Mouse (Mus musculus): Measurements from ENCODE around the gene Zfp688. TPM values are rescaled to one million over a fixed set of nuclear protein-coding genes. Genes with fewer than 3 reads are reported as not detected.
A peak's percentile ranks its signal among the peaks of the same experiment; 100 is the strongest.
"Not testable (repeated sequence)": the region's sequence is repeated elsewhere in the genome, so short reads cannot be mapped to it uniquely, and the experiment has no call there.

Gene Zfp688
- polyA plus RNA-seq (2015; fragmentation: Nextera tagmentation; extraction: Ambion mirVana), result 26.2 and 28.0 TPM in 2 replicates

DNA sequence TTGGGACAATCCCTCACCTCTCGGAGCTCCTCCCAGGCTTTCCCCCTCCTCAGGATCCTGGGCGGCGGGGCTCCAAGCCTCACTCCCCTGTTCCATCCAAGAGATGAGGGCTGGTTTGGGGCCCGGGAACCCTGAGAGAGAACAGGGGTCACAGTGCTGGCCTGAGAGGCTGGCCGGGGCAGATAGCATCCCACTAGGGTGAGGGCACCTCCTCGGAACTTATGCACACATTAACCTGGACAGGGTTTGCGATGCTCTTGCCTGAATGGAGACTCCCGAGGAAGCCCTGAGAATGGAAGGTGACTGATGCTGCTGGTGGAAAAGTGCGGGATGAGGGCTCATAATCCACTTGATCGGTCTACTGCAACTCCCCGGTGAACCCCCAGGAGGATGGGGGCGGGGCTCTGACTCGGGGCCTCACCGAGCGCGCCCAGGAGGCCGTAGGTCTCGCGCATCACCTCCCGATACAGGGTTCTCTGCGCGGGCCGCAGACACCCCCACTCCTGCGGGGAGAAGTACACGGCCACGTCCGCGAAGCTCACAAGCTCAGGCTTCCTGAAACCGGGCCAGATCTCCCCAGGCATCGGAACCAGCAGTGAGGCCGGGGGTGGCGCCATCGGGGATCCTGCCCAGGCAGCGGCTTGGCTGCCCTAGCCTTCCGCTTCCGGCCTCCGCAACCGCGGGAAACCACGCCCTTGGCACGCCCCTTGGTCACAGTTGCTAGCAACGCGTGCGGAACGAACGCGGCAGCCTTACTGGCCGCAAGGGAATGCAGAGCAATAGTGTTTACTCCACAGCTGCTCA is at the start of gene Zfp688:
Gene Zfp688 (minus strand): TSS at position 681 of the 804 bp plus-strand sequence.
- DNase-seq (ENCODE audit: low spot score), result peak; percentile 96

DNA sequence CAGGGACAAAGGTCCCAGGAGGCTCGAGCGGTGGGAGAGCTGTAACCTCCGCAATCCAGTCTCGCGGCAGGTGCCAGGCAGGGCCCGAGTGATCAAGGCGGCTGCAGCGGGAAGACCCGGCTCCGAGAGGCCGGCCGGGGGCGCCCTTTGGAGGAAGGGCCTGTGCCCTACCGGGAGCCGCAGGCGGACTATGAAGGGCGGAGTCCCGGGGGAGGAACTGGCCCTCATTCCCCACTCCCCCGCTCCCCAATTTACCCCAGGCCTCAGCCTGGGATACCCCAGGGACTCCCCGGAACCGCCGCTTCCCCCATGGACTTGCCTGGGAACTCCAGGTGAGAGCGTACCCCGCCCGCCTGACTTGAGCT is 49.8 kb upstream of the Zfp688 start:
- peak; percentile 38 for DNase-seq (ENCODE audit: low spot score)

DNA sequence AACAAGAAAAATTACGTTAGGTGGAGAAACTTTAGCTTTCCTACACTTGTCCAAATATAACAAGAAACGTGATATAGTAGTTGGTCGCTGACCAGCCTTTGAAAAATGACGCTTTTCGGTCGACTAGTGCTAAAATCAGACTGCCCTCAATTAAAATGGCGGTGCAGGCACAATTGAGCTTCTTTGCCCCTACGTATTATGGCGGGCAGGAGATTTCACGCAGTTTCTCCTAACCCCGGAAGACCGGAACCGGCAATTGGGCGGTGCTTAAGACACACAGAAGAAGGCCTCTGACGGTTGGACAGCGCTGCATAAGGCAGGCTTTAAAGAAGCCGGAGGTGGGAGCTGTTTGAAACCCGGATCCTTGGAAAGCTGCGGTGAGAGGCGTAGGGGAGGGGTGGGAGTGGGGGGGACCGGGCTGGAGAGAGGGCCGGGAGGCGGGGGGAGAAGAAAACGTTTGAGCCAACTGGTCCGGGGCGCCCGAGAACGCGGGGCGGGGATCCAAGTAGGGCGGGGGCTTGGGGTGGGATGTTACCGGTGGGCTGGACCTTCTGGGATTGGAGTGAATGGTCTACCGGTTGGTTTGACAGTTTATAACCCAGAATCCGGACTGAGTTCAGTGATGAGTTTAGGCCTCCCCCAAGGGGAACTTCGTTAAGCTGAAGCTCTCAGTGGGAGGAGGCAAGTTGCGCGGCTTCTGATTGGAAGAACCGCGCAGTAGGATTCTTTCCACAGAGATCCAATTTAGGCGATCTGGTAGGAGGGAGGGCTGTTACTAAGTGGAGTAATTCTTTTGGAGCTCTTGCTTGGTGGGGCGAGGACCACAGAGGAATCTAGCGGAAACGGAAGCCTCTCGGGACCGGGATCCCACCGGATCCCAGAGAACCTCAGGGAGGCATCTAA is 49.1 kb upstream of the Zfp688 start:
- DNase-seq (ENCODE audit: low spot score), result peak; percentile 96

DNA sequence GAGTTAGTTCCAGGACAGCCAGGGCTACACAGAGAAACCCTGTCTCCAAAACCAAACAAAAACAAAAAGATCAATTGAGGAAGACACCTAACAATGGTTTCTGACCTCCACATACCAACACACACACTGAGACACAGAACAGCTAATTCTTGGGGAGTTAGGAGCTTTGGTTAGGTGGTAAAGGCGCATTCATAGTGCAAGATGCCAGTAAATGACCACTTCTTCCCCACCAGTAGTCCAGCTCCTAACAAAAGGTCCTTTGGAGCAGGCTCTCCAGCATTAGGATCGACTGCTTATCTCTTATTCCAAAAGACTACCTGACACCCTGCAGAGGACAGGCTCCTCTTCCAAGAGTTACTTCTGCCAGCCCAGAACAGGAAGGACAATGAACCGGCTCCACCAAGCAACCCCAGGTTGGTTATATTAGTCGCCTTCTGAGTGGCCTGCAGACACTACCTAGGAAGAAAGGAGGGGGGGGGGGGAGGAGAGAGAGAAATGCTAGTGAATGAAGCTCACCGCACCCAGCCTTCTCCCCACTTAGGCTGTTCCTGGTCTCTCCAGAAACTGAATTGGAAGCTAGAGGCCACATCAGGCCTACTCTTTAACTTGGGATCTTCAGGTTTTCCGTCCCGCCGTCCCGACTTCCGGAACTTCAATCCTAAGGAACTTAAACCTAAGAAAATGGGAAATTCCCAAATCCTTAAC is 48.3 kb upstream of the Zfp688 start:
- peak; percentile 10 for DNase-seq (ENCODE audit: low spot score)

DNA sequence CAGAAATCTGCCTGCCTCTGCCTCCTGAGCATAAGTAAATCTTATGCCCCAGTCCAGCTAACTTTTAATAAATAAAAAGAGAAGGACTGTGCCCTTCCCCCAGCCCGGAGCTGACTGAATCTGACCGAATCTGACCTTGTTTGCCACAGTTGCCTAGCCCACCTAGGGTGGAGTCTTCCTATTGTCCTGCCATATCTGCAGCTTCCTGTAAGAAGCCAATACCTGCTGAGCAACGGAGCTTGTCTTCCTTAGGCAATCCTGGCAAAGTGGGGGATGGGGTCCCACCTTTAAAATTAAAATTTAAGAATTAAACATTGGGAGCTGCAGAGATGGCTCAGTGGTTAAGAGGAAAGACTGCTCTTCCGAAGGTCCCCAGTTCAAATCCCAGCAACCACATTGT is 44.7 kb upstream of the Zfp688 start:
- DNase-seq (ENCODE audit: low spot score), result no peak

DNA sequence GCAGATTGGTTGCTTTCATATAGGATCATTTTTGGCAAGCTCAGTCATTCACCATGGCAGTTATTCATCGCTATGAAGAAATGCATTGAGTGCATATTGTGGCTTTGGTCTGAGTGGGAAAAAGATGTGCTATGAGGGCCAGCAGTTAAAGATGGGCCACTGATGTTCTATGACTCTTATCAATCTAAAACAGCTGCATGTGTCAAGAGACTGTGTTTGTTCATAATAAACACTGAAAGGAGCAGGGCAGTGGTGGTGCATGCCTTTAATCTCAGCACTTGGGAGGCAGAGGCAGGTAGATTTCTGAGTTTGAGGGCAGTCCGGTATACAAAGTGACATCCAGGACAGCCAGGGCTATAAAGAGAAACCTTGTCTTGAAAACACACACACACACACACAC is 43.8 kb upstream of the Zfp688 start:
- not testable (repeated sequence) for DNase-seq (ENCODE audit: low spot score)

DNA sequence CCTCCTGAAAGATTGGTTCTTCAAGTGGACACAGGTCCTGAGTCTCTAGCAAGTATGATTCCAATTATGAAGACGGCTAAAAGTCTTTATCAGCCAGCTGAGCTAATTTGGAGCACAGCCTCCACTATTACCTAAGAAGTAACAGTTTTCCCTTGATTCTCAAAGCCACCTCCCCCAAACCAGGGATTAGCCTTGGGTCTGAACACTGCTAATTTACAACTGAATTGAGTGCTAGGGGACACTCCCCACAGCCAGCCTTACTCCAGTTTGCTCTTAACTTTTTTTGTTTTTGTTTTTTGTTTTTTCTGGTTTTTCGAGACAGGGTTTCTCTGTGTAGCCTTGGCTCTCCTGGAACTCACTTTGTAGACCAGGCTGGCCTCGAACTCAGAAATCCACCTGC is 43.3 kb upstream of the Zfp688 start:
- DNase-seq (ENCODE audit: low spot score), result no peak

DNA sequence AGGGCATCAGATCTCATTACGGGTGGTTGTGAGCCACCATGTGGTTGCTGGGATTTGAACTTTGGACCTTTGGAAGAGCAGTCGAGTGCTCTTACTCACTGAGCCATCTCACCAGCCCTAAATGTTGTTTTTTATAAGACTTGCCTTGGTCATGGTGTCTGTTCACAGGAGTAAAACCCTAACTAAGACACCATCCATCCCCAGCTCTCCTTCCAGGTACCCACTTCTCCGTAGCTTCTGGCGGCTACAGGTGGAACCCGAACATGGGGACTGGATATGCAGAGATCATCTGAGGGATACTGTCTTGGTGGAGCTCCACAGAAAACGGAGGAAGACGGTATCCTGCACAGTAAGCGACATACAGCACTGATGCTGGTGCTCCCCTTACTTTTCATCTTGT is 37.4 kb upstream of the Zfp688 start, which contains the start of gene Prr14:
Gene Prr14 (plus strand): TSS at position 301 of the 400 bp plus-strand sequence.
- not testable (repeated sequence) for DNase-seq (ENCODE audit: low spot score)

DNA sequence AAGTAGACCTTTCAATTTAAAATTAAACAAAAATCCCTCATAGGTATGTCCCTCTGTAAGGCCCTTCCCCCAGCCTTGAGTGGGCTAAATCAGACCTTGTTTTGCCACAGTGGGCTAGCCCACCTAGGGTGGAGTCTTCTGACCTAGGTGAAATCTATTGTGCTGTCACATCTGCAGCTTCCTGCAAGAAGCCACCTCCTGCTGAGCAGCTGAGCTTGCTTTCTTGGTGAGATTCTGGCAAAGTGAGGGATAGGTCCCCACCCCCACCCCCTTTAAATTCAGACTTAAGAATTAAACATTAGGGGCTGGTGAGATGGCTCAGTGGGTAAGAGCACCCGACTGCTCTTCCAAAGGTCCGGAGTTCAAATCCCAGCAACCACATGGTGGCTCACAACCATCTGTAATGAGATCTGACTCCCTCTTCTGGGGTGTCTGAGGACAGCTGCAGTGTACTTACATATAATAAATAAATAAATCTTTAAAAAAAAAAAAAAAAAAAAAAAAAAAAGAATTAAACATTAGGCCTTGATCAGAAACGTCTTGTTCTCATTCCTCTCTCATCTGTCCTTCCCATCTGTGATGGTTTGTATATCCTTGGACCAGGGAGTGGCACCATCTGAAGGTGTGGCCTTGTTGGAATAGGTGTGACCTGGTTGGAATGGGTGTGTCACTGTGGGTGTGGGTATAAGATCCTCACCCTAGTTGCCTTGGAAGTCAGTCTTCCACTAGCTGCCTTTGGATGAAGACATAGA is 36.7 kb upstream of the Zfp688 start:
- not testable (repeated sequence) for DNase-seq (ENCODE audit: low spot score)

DNA sequence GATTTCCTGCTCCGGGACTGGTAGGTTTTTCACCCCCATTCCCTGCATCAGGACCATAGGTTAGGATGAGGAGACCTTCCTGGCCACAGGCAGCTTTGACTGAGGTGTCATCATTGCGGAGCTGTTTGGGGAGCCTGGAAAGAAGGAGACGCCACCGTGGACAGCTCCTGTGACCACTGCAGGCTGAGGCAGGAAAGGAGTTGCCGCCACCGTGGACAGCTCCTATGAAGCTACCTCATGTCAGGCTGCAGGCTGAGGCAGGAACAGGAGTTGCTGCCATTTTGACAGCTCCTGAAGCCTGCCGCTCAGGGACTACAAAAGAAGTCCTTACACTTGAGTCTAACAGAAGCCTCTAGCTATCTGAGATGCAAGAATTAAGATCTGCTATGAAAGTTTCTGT is 33.0 kb upstream of the Zfp688 start:
- no peak for DNase-seq (ENCODE audit: low spot score)

DNA sequence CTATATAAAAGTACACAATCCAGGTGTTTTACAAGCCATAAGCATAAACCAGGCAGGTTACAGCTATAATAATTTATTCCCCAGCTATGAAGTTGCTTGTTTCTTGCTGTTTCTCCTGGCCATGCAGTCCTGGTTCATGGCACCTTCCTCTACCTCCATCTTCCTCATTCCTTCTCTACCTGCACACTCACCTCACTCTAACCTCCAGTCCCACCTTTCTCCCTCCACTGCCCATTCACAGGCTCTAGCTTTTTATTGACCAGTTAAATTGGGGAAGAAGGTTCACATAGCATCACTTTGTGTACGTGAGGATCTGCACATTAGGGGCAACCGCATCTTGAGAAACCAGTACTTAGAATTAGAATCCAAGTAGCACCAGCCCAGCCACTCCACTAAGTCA is 31.2 kb upstream of the Zfp688 start:
- DNase-seq (ENCODE audit: low spot score), result no peak

DNA sequence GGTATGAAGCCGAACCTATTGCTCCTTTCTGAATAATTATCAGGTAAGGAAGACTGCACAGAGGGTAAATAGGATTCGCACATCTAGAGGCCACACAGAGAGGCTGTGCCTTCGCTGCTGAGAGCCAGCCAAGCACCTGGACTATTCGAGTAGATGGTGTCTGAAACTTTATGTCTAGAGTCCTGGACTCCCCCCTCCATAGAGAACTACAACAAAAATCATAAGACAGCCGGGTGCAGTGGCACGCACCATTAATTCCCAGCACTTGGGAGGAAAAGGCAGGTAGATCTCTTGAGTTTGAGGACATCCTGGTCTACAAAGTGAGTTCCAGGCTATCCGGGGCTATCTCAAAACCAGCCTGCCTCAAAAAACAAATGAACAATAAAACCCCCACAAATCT is 28.1 kb upstream of the Zfp688 start:
- DNase-seq (ENCODE audit: low spot score), result no peak

DNA sequence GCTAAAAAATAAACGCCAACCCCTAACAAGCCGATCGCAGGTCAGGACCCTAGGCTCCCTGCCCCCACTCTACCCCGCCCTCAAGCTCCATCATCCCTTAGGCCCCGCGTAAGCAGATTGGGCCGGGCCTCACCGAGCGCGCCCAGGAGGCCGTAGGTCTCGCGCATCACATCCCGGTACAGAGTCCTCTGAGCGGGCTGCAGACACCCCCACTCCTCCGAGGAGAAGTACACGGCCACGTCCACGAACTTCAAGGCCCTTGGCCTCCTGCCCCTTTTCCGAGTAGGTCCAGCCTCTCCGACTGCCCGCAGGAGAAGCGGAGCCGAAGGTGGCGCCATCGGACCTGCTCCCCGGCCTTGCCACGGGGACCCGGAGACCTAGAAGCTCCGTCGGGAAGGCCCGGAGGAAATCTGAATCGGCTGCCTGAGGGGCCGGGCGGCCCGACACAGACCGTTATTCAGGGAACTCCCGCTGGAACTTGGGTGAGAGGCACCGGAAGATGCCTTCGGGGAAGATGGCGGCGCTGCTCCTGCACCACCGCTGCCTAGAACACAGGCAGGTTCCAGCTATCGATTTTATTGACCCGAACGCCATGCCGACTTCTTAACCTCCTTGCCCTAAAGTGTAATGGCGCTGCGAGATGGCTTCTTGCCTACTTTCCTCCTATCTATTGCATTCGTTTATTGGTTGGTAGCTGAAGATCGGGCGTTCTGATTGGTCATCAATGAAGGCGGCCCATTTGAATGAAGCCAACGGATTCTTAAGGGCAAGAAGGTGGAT is 26.8 kb upstream of the Zfp688 start, which contains the start of gene Zfp689:
Gene Zfp689 (minus strand): TSS at position 638 of the 780 bp plus-strand sequence.
- DNase-seq (ENCODE audit: low spot score), result peak; percentile 97

DNA sequence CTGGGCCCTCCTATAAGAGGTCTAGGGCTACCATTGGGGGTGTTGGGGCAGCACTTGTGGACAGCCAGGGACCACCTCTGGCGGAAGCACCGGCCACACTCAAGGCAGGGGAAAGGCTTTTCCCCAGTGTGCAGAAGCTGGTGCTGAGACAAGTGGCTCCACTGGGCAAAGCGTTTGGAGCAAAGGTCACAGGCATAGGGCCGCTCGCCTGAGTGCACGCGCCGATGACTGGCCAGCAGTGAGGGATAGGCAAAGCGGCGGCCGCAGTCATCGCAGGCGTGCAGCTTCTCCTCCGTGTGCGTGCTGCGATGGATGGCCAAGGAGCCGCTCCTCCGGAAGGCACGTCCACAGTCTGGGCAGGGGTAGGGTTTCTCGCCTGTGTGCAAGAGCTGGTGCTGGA is 22.1 kb upstream of the Zfp688 start:
- DNase-seq (ENCODE audit: low spot score), result no peak

DNA sequence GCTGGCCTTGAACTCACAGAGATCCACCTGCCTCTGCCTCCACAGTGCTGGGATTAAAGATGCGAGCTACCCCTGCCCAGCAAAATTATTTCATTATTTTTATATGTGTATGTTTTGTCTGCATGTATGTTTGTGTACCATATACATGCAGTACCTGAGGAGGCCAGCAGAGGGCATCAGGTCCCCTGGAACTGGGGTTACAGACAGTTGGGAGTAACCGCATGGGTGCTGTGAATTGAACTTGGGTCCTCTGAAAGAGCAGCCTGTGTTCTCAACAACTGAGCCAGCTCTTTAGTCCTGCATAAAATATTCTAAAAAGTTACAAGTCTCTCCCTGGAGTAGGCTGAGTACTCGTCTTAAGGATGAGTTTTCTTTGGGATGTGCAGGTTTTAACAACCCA is 15.9 kb upstream of the Zfp688 start:
- peak; percentile 24 for DNase-seq (ENCODE audit: low spot score)

DNA sequence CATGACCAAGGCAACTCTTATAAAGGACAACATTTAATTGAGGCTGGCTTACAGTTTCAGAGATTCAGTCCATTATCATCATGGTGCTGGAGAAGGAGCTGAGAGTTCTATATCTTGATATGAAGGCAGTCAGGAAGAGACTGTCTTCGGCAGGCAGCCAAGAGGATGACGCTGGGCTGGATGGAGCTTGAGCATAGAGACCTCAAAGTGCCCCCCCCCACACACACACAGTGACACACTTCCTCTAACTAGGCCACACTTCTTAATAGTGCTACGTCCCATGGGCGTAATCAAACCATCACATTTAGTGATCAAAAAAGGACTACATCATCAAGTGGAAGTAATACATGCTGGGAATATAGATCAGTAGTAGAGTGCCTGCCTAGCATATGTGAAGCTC is 13.3 kb upstream of the Zfp688 start:
- no peak for DNase-seq (ENCODE audit: low spot score)

DNA sequence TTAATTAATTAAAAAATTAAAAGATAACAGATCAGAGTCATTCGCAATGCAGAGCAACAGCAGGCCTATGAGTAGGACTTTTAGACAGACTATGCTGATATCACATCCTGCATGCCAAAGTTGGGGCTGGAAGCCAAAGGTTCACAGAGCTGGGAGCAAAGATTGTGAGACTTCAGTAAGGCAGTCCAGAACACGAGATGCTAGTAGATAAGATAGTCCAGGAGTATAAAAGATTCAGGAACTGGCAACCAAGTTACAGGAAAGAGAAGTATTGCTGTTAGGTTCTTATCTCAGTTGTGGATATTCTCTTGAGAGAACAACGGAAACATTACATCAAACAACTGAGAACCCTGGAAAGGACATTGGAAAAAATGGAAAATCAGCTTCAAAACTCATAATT is 4.5 kb upstream of the Zfp688 start:
- no peak for DNase-seq (ENCODE audit: low spot score)

DNA sequence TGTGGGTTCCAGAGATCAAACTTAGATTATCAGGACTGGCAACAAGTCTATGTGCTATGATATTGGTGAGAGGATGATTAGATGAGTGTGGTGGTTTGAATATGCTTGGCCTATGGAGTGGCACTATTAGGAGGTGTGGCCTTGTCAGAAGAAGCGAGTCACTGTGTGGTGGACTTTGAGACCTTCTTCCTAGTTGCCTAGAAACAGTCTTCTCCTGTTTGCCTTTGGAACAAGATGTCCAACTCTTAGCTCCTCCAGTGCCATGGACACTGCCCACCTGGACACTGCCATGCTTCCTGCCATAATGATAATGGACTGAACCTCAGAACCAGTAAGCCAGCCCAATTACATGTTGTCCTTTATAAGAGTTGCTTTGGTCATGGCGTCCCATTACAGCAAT is 4.0 kb upstream of the Zfp688 start:
- DNase-seq (ENCODE audit: low spot score), result no peak

DNA sequence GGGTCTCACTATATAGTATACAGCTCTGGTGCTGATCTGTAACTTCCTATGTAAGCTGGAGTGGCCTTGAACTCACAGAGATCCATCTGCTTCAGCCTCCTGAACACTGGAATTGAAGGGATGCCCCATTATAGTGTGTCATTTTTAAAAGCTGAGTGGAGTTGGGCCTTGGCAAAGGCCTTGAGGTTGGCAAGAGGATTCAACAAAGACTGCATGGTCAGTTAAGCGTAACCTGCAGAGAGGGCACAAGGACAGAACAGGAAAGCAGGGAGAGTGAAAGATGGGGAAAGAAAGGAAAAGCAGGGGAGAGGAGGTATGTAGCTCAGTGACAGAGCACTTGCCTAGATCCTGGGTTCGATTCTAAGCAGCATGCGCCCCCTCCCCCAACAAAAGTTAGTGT is 3.4 kb upstream of the Zfp688 start:
- no peak for DNase-seq (ENCODE audit: low spot score)

DNA sequence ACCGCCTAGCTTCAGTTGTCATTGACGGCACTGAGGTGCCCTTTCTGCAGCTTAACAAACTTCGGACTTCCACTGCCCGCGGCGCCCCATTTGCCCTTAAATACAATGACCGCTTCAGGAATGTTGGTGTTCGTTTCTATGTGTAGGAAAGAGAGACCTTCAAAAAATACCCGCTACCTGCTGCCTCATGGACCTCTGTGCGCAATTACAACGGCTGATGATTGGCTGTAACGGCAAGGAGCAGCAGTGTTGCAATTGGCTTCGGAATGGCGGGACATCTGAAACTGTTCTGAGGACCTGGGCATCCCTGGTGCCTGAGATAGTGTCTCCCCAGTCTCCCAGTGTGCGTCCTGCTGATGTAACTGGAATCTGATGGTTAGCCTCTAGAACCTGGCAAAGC is 379 bp upstream of the Zfp688 start:
- no peak for DNase-seq (ENCODE audit: low spot score)

Data from thymus, postnatal 0 days (tissue).